Mouse (Mus musculus): ENCODE results near the gene Cyp2w1. TPM values are rescaled to one million over a fixed set of nuclear protein-coding genes. Genes with fewer than 3 reads are reported as not detected.

The Cyp2w1 gene
- polyA plus RNA-seq, 1 experiment from 2014 or later = not detected

DNA sequence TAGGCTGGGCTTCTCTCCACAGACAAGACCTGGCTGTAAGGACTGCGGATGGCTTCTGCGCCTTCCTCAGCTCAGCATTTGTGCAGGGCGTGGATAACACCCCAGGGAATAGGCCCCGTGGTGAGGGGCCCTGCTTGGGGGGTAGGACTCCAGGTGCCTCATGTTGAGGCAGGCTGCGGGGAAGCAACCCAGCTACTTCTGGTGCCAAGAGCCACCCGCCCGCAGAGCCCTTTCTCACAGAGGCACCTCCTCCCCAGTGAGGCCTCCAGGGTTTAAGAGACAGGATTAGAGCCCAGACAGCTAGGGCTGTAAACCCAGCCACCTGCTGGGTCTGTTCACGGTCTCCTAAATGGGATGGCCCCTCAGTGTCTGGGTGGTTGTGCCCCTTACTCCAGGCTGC is 789 bp upstream of the Cyp2w1 start:
- Histone ChIP-seq H3K9ac (no peak overlapping the region), H3K36me3 (ENCODE audit: poor library complexity, severe bottlenecking) (no peaks in the 10 kb centered on the region), H3K27me3 (0 out of 2 replicates have a peak, but pooled peaks cover 9% of the 10 kb centered on the region), H3K4me2 (no peak overlapping the region), H3K9me3 (replicated peaks) (no peaks in the 10 kb centered on the region), H3K4me3 (no peak overlapping the region), H3K4me1 (no peaks in the 10 kb centered on the region), H3K27ac (no peak overlapping the region)
- 24% methylated on average over 8 of the region's 8 CpGs for WGBS
- no peak for ATAC-seq

DNA sequence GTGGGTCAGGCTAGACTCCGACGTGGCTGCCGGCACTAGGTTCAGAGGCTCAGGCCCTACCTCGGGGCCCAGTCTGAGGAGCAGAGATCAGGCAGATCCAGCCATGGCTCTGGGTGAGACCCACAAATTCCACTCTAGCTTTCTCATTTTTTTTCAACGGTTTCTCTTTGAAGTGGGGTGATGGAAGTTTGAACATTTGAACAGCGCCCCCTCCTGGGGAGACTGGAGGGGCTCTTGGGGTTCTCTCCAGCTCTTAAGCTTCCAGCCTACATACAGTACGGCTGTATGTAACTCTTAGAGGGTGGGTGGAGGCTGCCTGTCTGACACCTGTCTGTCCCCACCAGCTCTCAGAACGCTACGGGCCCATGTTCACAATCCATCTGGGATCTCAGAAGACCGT is 1.1 kb downstream of the Cyp2w1 start:
- no peak overlapping the region for H3K27ac ChIP-seq
- WGBS = 64% methylated on average over 10 of the region's 10 CpGs
- H3K9me3 ChIP-seq (replicated peaks) = no peaks in the 10 kb centered on the region
- 0 out of 2 replicates have a peak, but pooled peaks cover 6% of the 10 kb centered on the region for H3K4me1 ChIP-seq
- H3K36me3 ChIP-seq (ENCODE audit: poor library complexity, severe bottlenecking) = no peaks in the 10 kb centered on the region
- no peak overlapping the region for H3K4me3 ChIP-seq
- no peak overlapping the region for H3K4me2 ChIP-seq
- H3K27me3 ChIP-seq = 0 out of 2 replicates have a peak, but pooled peaks cover 9% of the 10 kb centered on the region
- no peak overlapping the region for H3K9ac ChIP-seq
- ATAC-seq = no peak

DNA sequence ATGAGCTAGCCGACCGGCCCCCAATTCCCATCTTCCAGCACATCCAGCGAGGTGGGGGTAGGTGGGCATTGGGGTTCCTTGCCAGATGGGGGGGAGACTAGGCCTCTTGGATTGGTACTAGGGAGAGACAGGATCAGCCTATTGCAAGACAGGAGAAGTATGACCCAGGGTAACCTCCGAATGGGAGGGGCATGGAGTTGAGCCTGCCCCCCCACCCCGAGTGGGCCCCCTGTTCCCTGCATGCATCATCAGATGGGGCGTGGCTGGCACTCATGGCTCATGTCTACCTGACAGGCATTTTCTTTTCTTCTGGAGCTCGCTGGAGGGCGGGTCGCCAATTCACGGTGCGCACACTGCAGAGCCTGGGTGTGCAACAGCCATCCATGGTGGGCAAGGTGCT is 1.5 kb downstream of the Cyp2w1 start:
- no peak overlapping the region for H3K4me3 ChIP-seq
- no peak overlapping the region for H3K9ac ChIP-seq
- H3K27me3 ChIP-seq = 0 out of 2 replicates have a peak, but pooled peaks cover 9% of the 10 kb centered on the region
- no peak overlapping the region for H3K4me2 ChIP-seq
- H3K4me1 ChIP-seq = 0 out of 2 replicates have a peak, but pooled peaks cover 6% of the 10 kb centered on the region
- 87% methylated on average over 11 of the region's 11 CpGs for WGBS
- H3K36me3 ChIP-seq (ENCODE audit: poor library complexity, severe bottlenecking) = no peaks in the 10 kb centered on the region
- ATAC-seq = no peak
- H3K27ac ChIP-seq = no peak overlapping the region
- no peaks in the 10 kb centered on the region for H3K9me3 ChIP-seq (replicated peaks)

DNA sequence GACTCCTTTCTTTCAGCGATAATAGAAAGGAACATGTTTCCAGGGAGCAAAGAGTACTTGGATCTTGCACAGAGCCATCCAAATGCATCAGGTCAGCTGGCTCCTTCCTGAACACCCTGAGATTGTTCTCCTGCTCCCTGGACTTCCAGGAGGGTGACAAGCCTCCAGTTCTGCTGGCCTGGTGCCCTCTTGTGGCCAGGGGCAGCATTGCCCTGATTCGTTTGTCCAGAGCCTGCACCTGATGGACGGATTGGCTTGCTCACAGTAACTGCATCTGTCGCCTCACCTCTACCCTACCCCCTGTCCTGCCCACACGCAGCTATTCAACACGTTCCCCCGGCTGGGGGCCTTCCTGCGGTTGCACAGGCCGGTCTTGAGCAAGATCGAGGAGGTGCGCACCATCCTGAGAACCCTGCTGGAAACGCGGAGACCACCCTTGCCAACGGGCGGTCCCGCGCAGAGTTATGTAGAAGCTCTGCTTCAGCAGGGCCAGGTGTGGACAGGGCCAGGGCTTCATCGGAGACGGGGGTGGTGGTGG is 2.9 kb downstream of the Cyp2w1 start:
- no peaks in the 10 kb centered on the region for H3K36me3 ChIP-seq (ENCODE audit: poor library complexity, severe bottlenecking)
- no peak overlapping the region for H3K4me3 ChIP-seq
- 0 out of 2 replicates have a peak, but pooled peaks cover 9% of the 10 kb centered on the region for H3K27me3 ChIP-seq
- no peak overlapping the region for H3K4me2 ChIP-seq
- 0 out of 2 replicates have a peak, but pooled peaks cover 6% of the 10 kb centered on the region for H3K4me1 ChIP-seq
- no peak for ATAC-seq
- no peak overlapping the region for H3K9ac ChIP-seq
- H3K9me3 ChIP-seq (replicated peaks) = no peaks in the 10 kb centered on the region
- 41% methylated on average over 19 of the region's 19 CpGs for WGBS
- no peak overlapping the region for H3K27ac ChIP-seq

DNA sequence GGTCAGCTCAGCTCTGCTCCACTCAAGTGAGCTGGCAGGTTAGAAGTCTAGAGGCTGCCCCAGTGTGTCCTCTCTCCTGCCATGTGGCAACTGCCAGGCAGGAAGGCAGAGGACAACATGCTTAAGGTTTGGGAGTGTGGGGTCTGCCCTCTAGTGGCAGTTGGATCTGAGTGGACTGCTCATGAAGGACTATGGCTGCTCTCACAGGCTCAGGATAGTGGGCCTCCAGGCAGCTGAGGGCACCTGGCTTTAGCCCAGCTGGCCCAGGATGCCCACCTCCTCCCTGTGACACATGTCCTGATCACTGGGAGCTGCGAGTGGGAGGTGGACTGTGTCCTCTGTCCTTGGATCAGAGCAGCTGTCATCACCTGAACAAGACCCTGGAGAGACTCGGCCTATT is 6.2 kb downstream of the Cyp2w1 start:
- Histone ChIP-seq H3K36me3 (ENCODE audit: poor library complexity, severe bottlenecking) (peaks cover 10% of the 10 kb centered on the region), H3K9me3 (replicated peaks) (no peaks in the 10 kb centered on the region), H3K27me3 (no peaks in the 10 kb centered on the region), H3K4me3 (no peak overlapping the region), H3K4me2 (no peak overlapping the region), H3K4me1 (0 out of 2 replicates have a peak, but pooled peaks cover 6% of the 10 kb centered on the region), H3K27ac (no peak overlapping the region), H3K9ac (no peak overlapping the region)
- ATAC-seq = 0 out of 2 replicates have a peak, but pooled peaks have one; percentile 24
- 74% methylated on average over 2 of the region's 2 CpGs for WGBS

DNA sequence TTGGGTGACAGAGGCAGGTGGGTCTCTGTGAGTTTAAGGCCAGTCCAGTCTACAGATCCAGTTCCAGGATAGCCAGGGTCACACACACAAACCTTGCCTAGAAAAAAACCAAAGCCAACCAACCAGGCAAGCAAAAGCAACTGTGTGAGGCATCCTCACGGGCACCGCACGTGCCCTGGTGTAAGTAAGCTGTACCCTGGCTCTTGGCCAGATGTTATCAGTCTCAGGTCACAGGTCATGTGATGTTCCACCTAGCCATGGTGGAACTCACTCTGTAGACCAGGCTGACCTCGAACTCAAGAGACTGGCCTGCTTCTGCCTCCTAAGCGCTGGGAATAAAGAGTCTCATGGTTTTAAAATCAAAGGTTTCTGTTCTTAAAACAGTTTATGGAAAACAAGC is 6.8 kb downstream of the Cyp2w1 start:
- peaks cover 12% of the 10 kb centered on the region for H3K36me3 ChIP-seq (ENCODE audit: poor library complexity, severe bottlenecking)
- no peaks in the 10 kb centered on the region for H3K27me3 ChIP-seq
- WGBS = 89% methylated on average over 5 of the region's 5 CpGs
- H3K9me3 ChIP-seq (replicated peaks) = no peaks in the 10 kb centered on the region
- ATAC-seq = no peak
- no peak overlapping the region for H3K9ac ChIP-seq
- H3K27ac ChIP-seq = no peak overlapping the region
- no peak overlapping the region for H3K4me2 ChIP-seq
- H3K4me1 ChIP-seq = 0 out of 2 replicates have a peak, but pooled peaks cover 7% of the 10 kb centered on the region
- no peak overlapping the region for H3K4me3 ChIP-seq

DNA sequence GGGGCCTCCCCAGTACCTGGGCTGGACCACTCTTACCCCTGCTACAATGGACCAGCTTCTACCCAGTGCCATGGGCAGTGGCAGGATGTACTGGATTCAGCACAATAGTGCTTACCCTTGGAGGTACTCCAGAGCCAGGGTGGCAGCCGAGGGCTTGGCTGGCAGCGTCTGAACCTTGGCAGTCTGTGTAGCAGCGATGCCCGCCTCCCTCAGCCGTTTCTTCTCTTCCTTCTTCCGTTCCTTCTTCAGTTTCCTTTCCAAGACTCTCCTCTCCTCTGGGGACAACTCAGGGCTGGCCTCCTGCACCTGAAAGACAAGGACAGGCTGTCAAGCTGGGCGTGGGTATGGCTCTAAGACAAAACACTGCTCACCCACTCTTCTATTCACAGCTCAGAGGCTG is 11.4 kb downstream of the Cyp2w1 start:
- 69% methylated on average over 7 of the region's 7 CpGs for WGBS
- H3K4me1 ChIP-seq = peaks cover 11% of the 10 kb centered on the region; the same call in 1 of the 2 replicates
- H3K27me3 ChIP-seq = no peaks in the 10 kb centered on the region
- H3K27ac ChIP-seq = no peak overlapping the region
- no peak overlapping the region for H3K4me3 ChIP-seq
- peaks cover 12% of the 10 kb centered on the region for H3K36me3 ChIP-seq (ENCODE audit: poor library complexity, severe bottlenecking)
- no peak for ATAC-seq
- H3K4me2 ChIP-seq = no peak overlapping the region
- H3K9ac ChIP-seq = no peak overlapping the region
- no peaks in the 10 kb centered on the region for H3K9me3 ChIP-seq (replicated peaks)

DNA sequence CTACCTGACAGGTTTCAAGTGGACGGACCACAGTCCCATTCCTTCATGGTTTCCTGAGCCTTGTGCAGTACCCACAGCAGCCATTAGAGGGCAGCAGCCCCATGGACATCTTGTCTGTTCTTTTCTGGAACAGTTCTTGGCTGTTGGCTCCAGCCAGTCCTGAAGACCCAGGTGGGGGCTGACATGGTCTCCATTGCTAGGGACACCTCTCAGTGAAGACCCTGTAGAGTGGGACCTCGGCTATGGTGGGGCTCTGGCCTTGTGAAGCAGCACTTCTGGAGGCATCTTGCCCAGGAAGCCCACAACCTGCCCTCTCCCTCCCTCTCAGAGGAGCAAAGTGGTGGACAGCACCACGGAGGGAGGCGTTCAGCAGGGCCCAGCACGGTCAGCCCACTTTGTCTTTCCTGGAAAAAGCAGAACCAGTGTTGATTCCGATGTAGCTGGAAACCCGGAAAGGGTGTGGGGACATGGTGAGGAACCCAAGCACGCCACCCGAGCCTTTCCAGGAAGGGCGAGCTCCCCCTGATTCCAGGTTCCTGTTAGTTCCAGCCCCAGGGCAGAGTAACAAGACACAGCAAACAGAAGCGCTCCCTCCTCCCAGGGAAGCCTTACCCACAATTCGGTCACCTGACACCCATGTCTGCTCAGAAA is 12.0 kb downstream of the Cyp2w1 start:
- WGBS = 42% methylated on average over 12 of the region's 12 CpGs
- Histone ChIP-seq H3K27me3 (no peaks in the 10 kb centered on the region), H3K36me3 (ENCODE audit: poor library complexity, severe bottlenecking) (peaks cover 12% of the 10 kb centered on the region), H3K9ac (no peak overlapping the region), H3K4me2 (no peak overlapping the region), H3K4me1 (peaks cover 11% of the 10 kb centered on the region; the same call in 1 of the 2 replicates), H3K4me3 (no peak overlapping the region), H3K9me3 (replicated peaks) (no peaks in the 10 kb centered on the region), H3K27ac (no peak overlapping the region)
- ATAC-seq = peak; percentile 62

DNA sequence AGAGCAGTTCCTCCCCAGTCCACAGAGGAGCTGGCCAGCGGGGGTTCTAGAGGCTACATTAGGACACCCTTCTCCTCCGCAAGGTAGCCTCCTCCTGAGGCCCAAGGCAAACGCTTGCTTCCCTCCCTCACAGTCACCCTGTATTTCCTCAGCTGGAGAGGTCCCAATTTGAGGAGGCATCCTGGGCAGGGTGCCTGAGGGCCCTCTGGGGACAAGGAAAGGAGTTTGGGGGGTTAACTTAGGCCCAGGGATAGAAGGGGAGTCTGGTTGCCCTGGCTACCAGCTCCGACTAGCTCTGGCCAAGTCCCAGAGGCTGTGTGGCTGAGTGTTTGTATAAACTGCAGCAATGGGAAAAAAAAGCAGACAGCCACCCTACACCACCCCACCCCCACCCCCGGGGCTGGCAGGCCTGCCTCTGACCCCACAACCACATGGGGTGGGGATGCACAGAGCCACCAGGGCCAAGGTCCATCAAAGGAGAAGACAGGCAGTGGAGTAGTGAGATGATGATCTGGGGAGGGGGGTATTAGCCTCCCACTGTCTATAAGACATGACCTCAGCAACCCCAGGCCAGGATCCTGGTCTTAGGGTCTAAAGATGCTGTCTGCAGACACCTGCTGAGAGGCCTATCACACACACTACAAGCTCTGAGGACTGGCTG is 12.6 kb downstream of the Cyp2w1 start:
- H3K27me3 ChIP-seq = no peaks in the 10 kb centered on the region
- ATAC-seq = no peak
- H3K4me2 ChIP-seq = no peak overlapping the region
- H3K36me3 ChIP-seq (ENCODE audit: poor library complexity, severe bottlenecking) = peaks cover 12% of the 10 kb centered on the region
- no peaks in the 10 kb centered on the region for H3K9me3 ChIP-seq (replicated peaks)
- peaks cover 11% of the 10 kb centered on the region; the same call in 1 of the 2 replicates for H3K4me1 ChIP-seq
- no peak overlapping the region for H3K9ac ChIP-seq
- WGBS = 47% methylated on average over 5 of the region's 5 CpGs
- H3K4me3 ChIP-seq = no peak overlapping the region
- H3K27ac ChIP-seq = no peak overlapping the region

DNA sequence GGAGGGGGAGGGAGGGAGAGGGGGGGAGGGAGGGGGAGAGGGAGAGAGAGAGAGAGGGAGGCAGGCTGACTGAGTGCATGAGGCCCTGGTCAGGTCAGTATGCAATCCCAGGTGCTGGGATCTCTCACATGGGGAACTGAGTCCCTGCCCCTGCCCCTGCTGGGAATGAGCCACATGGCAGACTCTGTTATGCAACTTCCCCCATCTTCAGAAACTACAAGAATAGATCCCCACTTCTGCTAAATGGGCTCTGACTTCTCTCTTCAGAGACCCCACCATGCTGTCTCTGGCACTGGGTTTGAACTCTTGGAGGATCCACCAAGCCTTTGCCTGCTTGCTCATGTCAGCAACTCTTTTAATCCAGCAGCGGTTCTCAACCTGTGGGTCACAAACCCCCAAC is 13.4 kb downstream of the Cyp2w1 start:
- H3K4me3 ChIP-seq = no peak overlapping the region
- H3K9ac ChIP-seq = no peak overlapping the region
- no peak for ATAC-seq
- H3K4me2 ChIP-seq = no peak overlapping the region
- H3K36me3 ChIP-seq (ENCODE audit: poor library complexity, severe bottlenecking) = peaks cover 12% of the 10 kb centered on the region
- H3K27ac ChIP-seq = no peak overlapping the region
- WGBS = 80% methylated on average over 1 of the region's 1 CpGs
- H3K4me1 ChIP-seq = peaks cover 15% of the 10 kb centered on the region
- no peaks in the 10 kb centered on the region for H3K9me3 ChIP-seq (replicated peaks)
- H3K27me3 ChIP-seq = peaks cover 5% of the 10 kb centered on the region; the same call in 1 of the 2 replicates

DNA sequence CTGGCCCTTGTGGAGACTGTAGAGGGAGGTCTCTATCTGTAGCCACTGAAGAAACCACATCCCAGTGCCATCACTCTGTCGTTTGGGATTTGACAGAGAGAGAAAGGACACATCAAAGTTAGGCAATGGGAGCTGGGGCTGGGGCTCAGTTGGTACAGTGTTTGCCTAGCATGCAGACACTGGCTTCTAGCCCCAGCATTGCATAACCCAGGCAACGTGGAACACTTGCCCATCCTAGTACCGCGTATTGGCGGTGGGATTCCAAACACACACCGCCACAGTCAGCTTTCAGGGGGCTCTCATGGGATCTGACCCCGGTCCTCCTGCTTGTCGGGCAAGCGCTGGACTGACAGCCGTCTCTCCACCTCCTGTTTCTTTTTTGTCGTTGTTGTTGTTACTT is 14.1 kb downstream of the Cyp2w1 start:
- WGBS = 83% methylated on average over 11 of the region's 11 CpGs
- no peak overlapping the region for H3K27ac ChIP-seq
- peaks cover 12% of the 10 kb centered on the region for H3K36me3 ChIP-seq (ENCODE audit: poor library complexity, severe bottlenecking)
- peaks cover 5% of the 10 kb centered on the region; the same call in 1 of the 2 replicates for H3K27me3 ChIP-seq
- no peak for ATAC-seq
- H3K9me3 ChIP-seq (replicated peaks) = no peaks in the 10 kb centered on the region
- H3K4me2 ChIP-seq = no peak overlapping the region
- no peak overlapping the region for H3K4me3 ChIP-seq
- no peak overlapping the region for H3K9ac ChIP-seq
- H3K4me1 ChIP-seq = peaks cover 21% of the 10 kb centered on the region

DNA sequence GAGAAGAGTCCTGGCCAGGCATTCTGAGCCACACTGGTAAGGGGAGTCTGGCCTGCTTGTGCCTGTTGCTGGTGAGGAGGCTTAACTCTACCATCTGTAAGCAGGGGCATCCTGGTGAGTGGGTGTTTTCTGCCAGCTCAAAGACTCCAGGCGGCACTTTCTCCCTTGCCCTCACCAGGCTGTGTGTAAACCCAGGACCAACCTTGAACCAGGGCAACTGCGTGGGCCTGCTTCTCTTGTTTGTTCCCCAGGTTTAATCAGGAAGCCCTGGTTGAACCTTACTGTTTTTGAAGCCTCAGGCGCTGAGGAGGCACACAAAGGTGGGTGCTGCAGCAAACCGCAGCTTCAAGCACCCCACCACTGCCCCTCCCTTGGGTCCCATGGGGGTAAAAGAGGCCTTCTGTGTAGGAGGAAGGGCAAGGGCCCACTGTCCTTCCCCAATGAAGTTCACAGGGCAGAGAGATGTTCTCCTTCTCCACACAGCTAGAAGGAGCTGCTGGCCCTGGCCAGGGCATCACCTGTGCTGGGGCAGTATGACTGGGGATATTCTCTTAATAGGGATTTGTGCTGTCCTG is 15.6 kb downstream of the Cyp2w1 start:
- Histone ChIP-seq H3K27ac (no peak overlapping the region), H3K4me2 (no peak overlapping the region), H3K4me1 (peaks cover 30% of the 10 kb centered on the region), H3K9ac (no peak overlapping the region), H3K9me3 (replicated peaks) (no peaks in the 10 kb centered on the region), H3K4me3 (no peak overlapping the region), H3K36me3 (ENCODE audit: poor library complexity, severe bottlenecking) (peaks cover 5% of the 10 kb centered on the region), H3K27me3 (peaks cover 5% of the 10 kb centered on the region; the same call in 1 of the 2 replicates)
- ATAC-seq = no peak
- 100% methylated on average over 4 of the region's 4 CpGs for WGBS

Data from forebrain, embryonic 13.5 days (tissue).